Mouse (Mus musculus): ENCODE data around the gene Hsd3b6.
"Not testable (repeated sequence)": the region's sequence is repeated elsewhere in the genome, so short reads cannot be mapped to it uniquely, and the experiment has no call there.

The Hsd3b6 gene

DNA sequence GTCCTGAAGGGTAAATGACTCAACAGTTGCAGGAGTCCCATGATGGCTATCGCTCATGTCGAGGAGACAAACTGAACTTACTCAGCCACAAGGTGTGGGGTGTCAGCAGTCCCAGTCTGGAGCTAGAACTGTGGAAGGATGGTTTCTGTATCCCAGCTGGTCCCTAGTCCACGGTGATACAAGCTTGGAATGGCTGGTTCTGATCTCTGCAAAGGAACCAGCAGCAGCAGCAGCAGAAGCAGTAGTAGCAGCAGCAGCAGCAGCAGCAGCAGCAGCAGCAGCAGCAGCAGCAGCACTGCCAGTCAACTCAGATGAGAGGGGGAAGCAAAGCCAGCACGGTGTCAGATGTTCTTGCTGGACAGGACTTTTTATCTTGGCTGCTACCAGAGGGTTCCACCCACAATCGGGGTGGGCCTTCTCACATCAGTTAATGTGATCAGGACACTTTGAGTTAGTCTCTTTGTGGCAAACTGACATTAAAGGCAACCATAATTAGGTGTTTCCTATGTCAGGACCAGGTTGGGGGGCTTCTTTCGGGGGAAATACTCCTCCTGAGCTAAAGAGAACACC lies at the start of gene Hsd3b6:
TSS of gene Hsd3b6 (minus strand) at position 343 of the 570 bp plus-strand sequence.
- no peak for DNase-seq (ENCODE audit: low read depth, low spot score)

DNA sequence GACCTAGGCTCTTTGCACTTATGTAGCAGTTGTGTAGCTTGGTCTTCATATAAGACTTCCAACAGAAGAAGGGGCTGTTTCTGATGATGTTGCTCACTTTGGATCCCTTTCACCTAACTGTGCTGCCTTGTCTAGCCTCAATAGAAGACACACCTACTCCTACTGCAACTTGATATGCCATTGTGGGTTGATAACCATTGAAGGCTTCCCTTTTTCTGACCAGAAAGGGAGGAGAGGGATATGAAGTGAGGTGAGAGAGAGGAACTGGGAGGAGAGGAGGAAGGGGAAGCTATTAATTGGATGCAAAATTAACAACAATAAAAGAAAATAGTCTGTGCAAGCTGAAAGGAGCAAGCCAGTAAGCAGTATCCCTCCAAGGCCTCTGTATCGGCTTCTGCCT lies 48.6 kb upstream of the Hsd3b6 start:
- DNase-seq (ENCODE audit: low read depth, low spot score) = no peak

DNA sequence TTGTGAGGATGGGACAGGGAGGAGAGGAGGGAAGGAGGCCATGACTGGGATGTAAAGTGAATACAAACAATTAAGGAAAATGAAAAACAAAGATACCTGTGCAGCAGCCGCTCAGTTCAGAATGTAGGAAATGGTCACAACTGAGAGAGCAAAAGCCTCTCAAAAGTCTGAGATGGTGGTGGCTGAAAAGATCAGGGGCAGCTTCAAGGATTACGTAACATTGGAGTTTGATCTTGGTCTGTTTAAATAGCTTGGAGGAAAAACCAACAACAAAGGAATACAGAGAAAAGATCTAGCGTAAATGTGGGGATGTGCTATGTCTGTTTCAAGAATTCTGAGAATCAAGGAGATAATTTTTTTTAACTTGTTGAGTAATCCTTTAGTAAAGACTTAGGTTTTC lies 45.3 kb upstream of the Hsd3b6 start, which contains the start of gene Hsd3b1:
TSS of gene Hsd3b1 (minus strand) at position 219 of the 400 bp plus-strand sequence.
- DNase-seq (ENCODE audit: low read depth, low spot score) = no peak

GRCm38 (mm10) chr3:98858051-98858450 lies 43.8 kb upstream of the Hsd3b6 start:
- DNase-seq (ENCODE audit: low read depth, low spot score) = no peak

GRCm38 (mm10) chr3:98856892-98857291 lies 42.6 kb upstream of the Hsd3b6 start:
- DNase-seq (ENCODE audit: low read depth, low spot score) = no peak

- DNase-seq (ENCODE audit: low read depth, low spot score) = no peak
Measured at GRCm38 (mm10) chr3:98855160-98855559, 40.9 kb upstream of the Hsd3b6 start.

GRCm38 (mm10) chr3:98853685-98854084 lies 39.4 kb upstream of the Hsd3b6 start:
- DNase-seq (ENCODE audit: low read depth, low spot score) = no peak

GRCm38 (mm10) chr3:98853051-98853450 lies 38.8 kb upstream of the Hsd3b6 start:
- DNase-seq (ENCODE audit: low read depth, low spot score) = no peak

DNA sequence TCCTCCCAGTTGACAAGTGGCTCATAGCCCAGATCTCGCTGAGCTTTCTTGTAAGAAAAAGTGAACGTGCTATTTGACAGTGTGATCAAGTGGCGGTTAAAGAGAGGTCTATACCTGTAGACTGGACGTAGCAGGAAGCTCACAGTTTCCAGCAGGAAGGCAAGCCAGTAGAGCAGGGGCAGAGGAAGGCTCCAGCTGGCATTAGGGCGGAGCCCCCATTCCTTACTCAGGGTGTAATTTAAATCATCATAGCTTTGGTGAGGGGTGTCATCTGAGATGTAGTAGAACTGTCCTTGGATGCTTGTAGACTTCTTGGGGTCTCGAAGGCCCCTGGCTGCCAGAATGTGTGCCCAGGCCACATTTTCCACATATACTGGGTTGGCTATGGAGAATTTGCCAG lies 38.4 kb upstream of the Hsd3b6 start:
- no peak for DNase-seq (ENCODE audit: low read depth, low spot score)

DNA sequence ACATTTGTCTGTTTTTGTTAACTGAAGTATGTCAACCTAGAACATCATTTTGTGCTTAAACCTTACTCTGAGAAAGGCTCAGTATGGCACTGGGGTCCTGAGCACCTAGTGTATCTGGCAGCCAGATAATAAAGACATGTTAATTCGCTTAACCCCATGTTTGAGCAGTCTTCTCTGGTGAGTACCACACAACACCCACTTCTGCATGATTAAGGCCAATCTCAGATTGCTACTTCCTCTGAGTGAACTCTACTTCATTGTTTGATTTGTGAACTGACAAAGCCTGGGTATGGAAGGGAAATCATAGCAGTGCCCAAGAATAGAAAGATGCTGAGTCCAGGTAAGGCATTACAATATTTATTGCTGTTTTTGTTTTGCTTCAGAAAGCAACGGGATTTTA lies 37.6 kb upstream of the Hsd3b6 start:
- DNase-seq (ENCODE audit: low read depth, low spot score) = no peak

- DNase-seq (ENCODE audit: low read depth, low spot score) = no peak
Measured at GRCm38 (mm10) chr3:98850262-98850661, 36.0 kb upstream of the Hsd3b6 start.

GRCm38 (mm10) chr3:98848898-98849297 lies 34.7 kb upstream of the Hsd3b6 start:
- DNase-seq (ENCODE audit: low read depth, low spot score) = no peak

GRCm38 (mm10) chr3:98812653-98813052 lies 1.6 kb downstream of the Hsd3b6 start:
- DNase-seq (ENCODE audit: low read depth, low spot score) = not testable (repeated sequence)

- DNase-seq (ENCODE audit: low read depth, low spot score) = not testable (repeated sequence)
Measured at GRCm38 (mm10) chr3:98805032-98805431, 9.2 kb downstream of the Hsd3b6 start.

DNA sequence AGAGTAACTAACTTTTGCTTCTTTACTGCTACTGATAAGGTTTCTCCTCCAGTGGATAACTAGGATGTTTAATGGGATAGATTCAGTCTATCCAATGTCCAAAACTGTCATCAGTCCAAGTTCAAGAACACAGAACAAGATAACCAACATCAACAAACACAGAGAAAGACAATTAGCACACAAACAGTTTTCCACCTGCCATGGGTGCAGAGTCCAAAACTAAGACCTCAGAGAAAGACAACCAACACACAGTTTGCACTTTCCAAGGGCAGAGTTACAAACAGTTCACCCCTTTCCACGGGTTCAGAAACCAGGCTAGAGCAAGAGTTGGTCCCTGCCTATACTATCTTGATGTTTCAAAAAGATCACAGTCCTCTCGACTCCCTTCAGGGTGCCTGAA lies 27.7 kb downstream of the Hsd3b6 start:
- DNase-seq (ENCODE audit: low read depth, low spot score) = no peak

GRCm38 (mm10) chr3:98782181-98782868 lies 31.9 kb downstream of the Hsd3b6 start:
- DNase-seq (ENCODE audit: low read depth, low spot score) = no peak

GRCm38 (mm10) chr3:98780921-98781320 lies 33.3 kb downstream of the Hsd3b6 start:
- no peak for DNase-seq (ENCODE audit: low read depth, low spot score)

- no peak for DNase-seq (ENCODE audit: low read depth, low spot score)
Measured at GRCm38 (mm10) chr3:98764155-98764554, 50.1 kb downstream of the Hsd3b6 start.

GRCm38 (mm10) chr3:98756836-98757235 lies 57.4 kb downstream of the Hsd3b6 start:
- no peak for DNase-seq (ENCODE audit: low read depth, low spot score)
